Mouse (Mus musculus) small intestine, adult 2 months (tissue): ENCODE data around the gene Mlxip.

Source experiments
- CTCF ChIP-seq: fragments of 200-500 bp; IDR thresholded peaks from 2 replicates; pipeline ENCODE4 v1.5.1; 2012; ENCODE audit warnings: low read depth, mild to moderate bottlenecking, control low read depth, inconsistent platforms, low read length, moderate library complexity, mixed read lengths; ENCODE audit not compliant: insufficient replicate concordance, insufficient read length; ENCODE audit errors: extremely low read depth
- POLR2A ChIP-seq: fragments of 200-500 bp; IDR thresholded peaks from 2 replicates; pipeline ENCODE4 v1.6.1; 2012; ENCODE audit warnings: low read depth, mild to moderate bottlenecking, control low read depth, inconsistent platforms, low read length, moderate library complexity

GRCm38 (mm10) chr5:123378712-123379111, 15.9 kb upstream of the Mlxip start:
- TF ChIP-seq CTCF (no peak), POLR2A (no peak)
